Mouse (Mus musculus): ENCODE data around the gene Mapt. TPM values are rescaled to one million over a fixed set of nuclear protein-coding genes. Genes with fewer than 3 reads are reported as not detected.

Mapt gene
- total RNA-seq, 2 experiments from 2014 or later = 128 to 208 TPM

GRCm38 (mm10) chr11:104309377-104310225, 78.4 kb downstream of the Mapt start:
- DNase-seq (ENCODE audit: low spot score in 2 of 2) = no peak

- no peak for DNase-seq (ENCODE audit: low spot score in 2 of 2)
Measured at GRCm38 (mm10) chr11:104310226-104310887, 79.2 kb downstream of the Mapt start.

GRCm38 (mm10) chr11:104311643-104312042, 80.5 kb downstream of the Mapt start:
- no peak for DNase-seq (ENCODE audit: low spot score in 2 of 2)

- DNase-seq (ENCODE audit: low spot score in 2 of 2) = peak; percentile 80
Measured at GRCm38 (mm10) chr11:104315703-104316102, 84.5 kb downstream of the Mapt start.

GRCm38 (mm10) chr11:104316685-104317400, 85.7 kb downstream of the Mapt start:
- DNase-seq (ENCODE audit: low spot score in 2 of 2) = peak in 1 of 2 experiments; percentile 41

- no peak for DNase-seq (ENCODE audit: low spot score in 2 of 2)
Measured at GRCm38 (mm10) chr11:104317631-104318030, 86.4 kb downstream of the Mapt start.

- DNase-seq (ENCODE audit: low spot score in 2 of 2) = peak in 1 of 2 experiments; percentile 32
Measured at GRCm38 (mm10) chr11:104318940-104319781, 88.0 kb downstream of the Mapt start.

GRCm38 (mm10) chr11:104320511-104320910, 89.3 kb downstream of the Mapt start:
- no peak for DNase-seq (ENCODE audit: low spot score in 2 of 2)

- DNase-seq (ENCODE audit: low spot score in 2 of 2) = no peak
Measured at GRCm38 (mm10) chr11:104322142-104322541, 91.0 kb downstream of the Mapt start.

GRCm38 (mm10) chr11:104327462-104327861, 96.3 kb downstream of the Mapt start:
- no peak for DNase-seq (ENCODE audit: low spot score in 2 of 2)

GRCm38 (mm10) chr11:104327946-104328345, 96.8 kb downstream of the Mapt start:
- no peak for DNase-seq (ENCODE audit: low spot score in 2 of 2)

GRCm38 (mm10) chr11:104329185-104329926, 98.2 kb downstream of the Mapt start:
- no peak for DNase-seq (ENCODE audit: low spot score in 2 of 2)

GRCm38 (mm10) chr11:104330151-104330550, 99.0 kb downstream of the Mapt start:
- no peak for DNase-seq (ENCODE audit: low spot score in 2 of 2)

- DNase-seq (ENCODE audit: low spot score in 2 of 2) = no peak
Measured at GRCm38 (mm10) chr11:104331208-104331607, 100.0 kb downstream of the Mapt start.

GRCm38 (mm10) chr11:104332105-104332504, 100.9 kb downstream of the Mapt start:
- no peak for DNase-seq (ENCODE audit: low spot score in 2 of 2)

- DNase-seq (ENCODE audit: low spot score in 2 of 2) = no peak
Measured at GRCm38 (mm10) chr11:104334115-104334514, 102.9 kb downstream of the Mapt start.

GRCm38 (mm10) chr11:104334946-104335345, 103.8 kb downstream of the Mapt start:
- DNase-seq (ENCODE audit: low spot score in 2 of 2) = no peak

GRCm38 (mm10) chr11:104346931-104347330, 115.7 kb downstream of the Mapt start:
- DNase-seq (ENCODE audit: low spot score in 2 of 2) = peak in 1 of 2 experiments; percentile 45

- DNase-seq (ENCODE audit: low spot score in 2 of 2) = no peak
Measured at GRCm38 (mm10) chr11:104361790-104362189, 130.6 kb downstream of the Mapt start.

- DNase-seq (ENCODE audit: low spot score in 2 of 2) = no peak
Measured at GRCm38 (mm10) chr11:104362704-104363103, 131.5 kb downstream of the Mapt start.

Measured in adrenal gland, adult 18-20 months (tissue).